Mouse (Mus musculus): ENCODE measurements around the gene Wfs1.
"Not testable (repeated sequence)": the region's sequence is repeated elsewhere in the genome, so short reads cannot be mapped to it uniquely, and the experiment has no call there.

Wfs1 gene

DNA sequence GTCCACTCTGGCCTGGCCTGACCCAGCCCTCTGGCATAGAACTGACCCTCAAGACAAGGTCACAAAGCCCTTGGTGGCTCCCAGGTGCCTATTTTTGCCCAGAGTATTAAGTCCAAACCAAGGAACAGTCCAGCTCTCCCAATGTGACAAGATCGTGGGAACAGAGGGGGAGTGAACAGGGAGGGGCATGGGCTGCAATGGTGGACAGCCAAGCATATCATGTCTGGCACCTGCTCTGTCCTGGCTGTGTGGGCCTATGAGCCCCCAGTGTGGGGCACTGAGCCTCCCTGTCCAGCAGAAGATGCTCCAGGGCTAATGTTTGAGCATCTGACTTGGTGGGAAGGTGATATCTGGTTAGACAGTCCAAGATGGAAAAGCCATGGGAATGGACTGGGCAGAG lies 2.4 kb downstream of the Wfs1 start:
- DNase-seq (ENCODE audit: low spot score): no peak

DNA sequence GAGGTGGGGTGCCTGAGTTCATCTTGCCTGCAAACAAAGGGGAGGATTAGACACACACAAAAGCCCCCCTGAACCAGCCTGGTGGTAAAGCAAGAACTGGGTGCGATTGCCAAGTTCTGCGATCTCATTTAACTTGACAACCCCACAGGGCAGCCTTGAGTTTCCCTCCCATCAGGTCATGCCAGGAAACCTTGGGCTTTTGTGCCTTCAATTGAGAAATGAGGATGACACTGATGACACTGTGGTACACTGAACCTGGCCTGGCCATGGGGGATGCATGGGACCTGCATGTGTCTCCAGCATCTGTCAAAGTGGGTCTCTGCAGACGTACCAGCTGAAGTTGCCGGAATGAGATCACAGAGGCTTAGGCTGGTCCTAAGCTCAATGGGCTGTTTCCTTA lies 6.7 kb downstream of the Wfs1 start:
- DNase-seq (ENCODE audit: low spot score): no peak

DNA sequence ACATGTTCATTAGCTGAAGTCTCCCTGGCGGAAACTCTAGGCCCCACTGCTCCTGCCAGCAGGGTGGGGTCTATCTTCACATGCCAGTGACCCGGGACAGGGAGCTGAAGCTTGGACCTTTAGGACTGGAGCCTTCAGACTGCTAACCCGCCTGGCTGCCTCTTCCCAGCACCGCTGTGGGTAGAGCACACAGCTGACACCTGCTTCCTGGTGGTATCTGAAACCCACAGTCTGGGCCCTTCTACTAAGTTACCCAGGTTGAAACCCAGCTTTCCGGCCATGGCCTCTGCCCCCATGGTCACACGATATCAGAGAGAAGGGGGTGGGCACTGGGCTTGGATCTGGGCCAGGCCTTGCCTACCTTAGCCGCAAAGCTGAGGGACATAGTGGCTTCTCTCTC lies 9.4 kb downstream of the Wfs1 start:
- no peak for DNase-seq (ENCODE audit: low spot score)

DNA sequence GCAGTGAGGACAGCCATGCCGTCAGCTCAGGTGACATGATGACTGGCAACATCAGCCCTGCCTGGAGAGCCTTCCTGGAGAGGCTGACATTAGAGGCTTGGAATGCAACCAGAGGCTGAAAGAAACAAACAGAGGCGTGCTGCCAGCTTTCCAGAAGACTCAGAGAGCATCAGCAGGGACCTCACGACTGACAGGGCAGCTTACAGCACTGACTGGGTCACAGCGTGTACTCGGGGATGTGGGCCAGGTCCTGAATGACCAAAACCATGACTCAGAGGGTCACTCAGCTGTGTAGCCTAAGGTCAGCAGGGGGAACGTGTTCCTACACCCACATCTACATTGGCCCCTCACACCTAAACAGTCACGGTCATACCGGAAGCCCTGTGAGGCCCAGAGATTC lies 10.0 kb downstream of the Wfs1 start:
- no peak for DNase-seq (ENCODE audit: low spot score)

DNA sequence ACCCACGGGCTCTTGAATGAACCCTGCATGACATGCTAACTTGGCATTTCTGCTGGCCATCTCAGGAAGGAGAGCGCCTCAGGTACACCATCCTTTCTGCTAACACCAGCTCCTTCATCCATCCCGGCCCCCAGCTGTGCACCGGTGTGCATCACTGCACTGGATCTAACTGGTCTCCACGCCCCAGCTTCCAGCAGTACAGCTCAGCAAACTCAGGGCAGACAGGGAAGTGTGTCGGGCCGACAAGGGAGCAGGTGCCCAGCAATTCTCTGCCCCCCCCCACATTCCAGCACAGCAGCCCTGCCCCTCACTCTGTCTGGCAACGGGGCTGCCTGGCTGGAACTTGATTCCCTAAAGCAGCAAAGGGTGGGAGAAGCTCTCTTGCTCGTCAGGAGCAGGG lies 11.2 kb downstream of the Wfs1 start:
- DNase-seq (ENCODE audit: low spot score): no peak

DNA sequence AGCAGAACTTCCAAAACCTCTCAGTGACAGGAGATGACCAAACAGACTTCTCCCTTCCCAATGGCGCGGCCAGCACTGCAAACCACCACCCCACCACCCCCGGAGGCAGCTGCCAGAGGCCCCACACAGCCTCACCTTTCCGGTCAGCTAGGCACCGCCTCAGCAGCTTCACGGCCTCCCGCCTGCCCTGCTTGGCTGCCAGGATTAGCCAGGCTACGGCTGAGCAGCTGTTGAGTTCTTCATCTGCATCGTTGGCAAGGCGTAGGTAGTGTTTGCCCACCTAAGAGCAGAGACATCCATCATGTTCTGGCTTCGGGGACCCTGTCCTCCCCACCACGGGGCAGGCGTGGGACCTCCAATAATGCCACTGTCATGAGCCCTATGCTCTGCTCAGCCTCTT lies 13.7 kb downstream of the Wfs1 start:
- no peak for DNase-seq (ENCODE audit: low spot score)

DNA sequence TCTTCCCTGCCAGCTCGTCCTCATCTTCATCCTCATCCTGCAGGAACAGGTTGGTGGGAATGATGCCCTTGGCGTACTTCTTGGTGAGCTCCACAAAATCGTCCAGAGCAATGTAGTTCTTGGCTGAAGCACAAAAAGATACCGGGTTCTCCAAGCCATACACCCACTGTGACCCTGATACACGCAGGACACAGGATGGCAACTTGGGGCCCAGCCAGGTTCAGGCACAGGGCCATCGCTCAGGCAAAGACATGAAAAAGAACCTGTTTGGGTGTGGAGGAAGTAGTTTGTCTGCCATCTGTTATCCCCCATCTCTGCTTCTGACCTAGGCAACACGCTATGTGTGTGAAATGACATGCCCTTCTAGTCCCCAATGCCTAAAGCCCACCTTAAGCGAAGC lies 17.4 kb downstream of the Wfs1 start:
- DNase-seq (ENCODE audit: low spot score): no peak

DNA sequence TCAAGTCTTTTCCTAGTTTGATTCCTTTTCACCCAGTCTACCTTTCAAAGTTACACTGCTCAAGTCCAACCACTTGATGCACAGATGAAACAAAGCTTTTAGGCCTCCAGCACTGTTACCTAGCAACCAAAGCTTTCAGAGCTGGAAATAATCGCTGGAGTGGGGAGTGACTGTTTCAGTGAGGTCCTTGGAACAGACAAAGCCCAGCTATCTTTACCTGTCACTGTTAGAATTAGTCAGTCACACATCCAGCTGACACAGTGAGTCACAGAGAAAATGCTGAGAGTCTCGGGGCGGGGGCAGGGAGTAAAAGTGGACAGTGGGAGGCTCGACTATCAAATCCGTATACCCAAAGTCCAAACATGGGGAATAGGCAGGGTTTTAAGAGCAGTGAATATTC lies 28.5 kb downstream of the Wfs1 start:
- DNase-seq (ENCODE audit: low spot score): no peak

DNA sequence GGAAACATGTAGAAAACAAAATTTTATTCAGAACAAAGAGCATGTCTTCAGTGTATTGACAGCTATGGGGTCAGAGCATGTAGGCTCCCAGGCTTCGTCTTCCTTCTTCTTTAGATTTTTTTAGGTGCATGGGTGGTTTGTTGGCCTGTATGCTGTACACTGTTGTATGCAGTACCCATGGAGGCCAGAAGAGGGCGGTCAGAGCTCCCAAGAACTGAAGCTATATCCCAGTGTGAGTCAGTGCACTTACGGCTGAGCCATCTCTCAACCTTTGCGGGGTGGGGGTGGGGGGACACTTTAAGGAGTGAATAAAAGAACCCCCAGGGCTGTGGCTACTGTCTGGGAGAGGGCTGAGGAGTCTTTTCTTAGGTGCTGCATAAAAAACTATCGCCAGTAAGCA lies 30.2 kb downstream of the Wfs1 start:
- DNase-seq (ENCODE audit: low spot score): peak; percentile 56

DNA sequence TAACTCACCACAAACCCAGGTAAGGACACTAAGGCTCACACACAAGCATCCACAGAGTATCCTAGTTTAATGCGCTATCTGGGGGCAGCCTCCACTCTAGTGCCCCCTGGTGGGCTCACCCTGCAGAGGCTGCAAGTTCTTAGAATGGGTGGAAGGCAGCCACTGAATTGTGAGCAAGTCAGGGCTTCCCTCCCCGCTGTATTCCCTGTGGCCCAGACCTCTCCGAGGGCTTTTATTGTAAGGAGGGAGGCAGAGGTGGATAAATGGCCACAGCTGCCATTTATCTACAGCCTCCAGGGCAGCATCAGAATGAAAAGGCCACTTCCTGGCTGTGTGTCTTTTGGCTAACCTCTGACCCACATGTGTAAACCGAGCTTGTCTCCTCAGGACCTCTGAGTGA lies 33.6 kb downstream of the Wfs1 start:
- no peak for DNase-seq (ENCODE audit: low spot score)

DNA sequence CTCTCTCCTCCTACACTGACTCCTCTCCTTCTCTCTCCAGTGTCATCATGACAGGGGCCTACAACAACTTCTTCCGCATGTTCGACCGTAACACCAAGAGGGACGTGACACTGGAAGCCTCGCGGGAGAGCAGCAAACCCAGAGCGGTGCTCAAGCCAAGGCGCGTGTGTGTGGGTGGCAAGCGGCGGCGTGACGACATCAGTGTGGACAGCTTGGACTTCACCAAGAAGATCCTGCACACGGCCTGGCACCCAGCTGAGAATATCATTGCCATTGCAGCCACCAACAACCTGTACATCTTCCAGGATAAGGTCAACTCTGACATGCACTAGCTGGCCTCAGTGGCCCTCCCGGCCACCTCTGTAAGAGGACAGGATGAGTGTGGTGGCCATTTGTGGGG lies 36.7 kb downstream of the Wfs1 start:
- DNase-seq (ENCODE audit: low spot score): no peak

DNA sequence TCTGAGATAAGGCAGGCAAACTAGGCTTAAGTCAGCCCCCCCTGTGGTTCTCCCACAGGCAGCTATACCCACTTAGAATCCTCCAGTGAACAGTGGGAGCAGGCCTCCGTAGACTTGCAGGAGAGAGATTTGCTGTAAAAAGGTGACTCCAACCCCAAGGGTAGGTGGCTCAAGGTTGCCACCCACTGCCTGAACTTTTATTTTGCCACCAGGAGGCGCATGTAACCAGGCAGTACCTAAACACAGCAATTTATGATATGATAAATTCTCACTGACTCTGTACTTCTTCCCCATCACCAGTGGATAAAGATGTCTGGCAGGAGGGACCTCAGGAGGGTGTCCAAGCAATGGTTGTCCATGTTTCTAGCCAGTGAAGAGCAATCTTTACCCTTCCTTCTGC lies 38.1 kb downstream of the Wfs1 start:
- no peak for DNase-seq (ENCODE audit: low spot score)

DNA sequence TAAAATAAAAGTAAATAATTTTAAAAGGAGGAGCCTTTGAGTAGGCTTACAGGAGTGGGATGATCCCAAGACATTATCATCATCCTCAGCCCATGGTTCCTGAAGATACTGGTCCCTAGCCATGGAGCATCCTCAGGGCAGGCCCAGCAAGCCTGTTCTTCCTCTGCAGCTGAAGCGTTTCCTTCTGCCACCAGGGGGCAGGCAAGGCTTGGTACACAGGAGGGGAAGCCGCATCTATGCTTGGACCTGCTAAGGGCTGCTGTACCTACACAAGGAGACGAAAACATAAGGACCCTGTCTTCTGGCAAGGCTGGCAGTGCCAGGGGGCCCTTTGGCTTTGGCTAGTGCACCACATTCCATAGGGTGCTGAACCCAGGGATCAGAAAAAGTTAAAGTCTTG lies 40.2 kb downstream of the Wfs1 start:
- DNase-seq (ENCODE audit: low spot score): peak; percentile 59

DNA sequence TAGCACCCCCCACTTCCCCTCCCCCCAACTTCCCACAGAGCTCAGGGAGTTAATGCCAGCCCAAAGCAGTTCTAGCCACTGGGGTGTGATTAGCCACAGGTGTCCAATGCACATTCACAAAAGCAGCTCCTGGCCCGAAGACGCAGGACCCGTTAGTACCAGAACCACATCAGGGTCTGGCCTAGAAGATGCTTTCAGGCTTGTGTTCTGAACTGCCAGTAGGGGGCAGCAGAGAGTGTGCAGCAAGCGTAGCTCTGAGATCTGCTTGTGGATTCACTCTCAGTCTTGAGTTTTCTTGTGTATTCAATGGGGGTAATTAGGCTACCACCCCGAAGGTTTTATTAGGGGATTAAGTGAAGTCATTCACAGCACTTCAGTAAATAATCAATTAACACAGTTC lies 42.6 kb downstream of the Wfs1 start:
- DNase-seq (ENCODE audit: low spot score): peak; percentile 27

DNA sequence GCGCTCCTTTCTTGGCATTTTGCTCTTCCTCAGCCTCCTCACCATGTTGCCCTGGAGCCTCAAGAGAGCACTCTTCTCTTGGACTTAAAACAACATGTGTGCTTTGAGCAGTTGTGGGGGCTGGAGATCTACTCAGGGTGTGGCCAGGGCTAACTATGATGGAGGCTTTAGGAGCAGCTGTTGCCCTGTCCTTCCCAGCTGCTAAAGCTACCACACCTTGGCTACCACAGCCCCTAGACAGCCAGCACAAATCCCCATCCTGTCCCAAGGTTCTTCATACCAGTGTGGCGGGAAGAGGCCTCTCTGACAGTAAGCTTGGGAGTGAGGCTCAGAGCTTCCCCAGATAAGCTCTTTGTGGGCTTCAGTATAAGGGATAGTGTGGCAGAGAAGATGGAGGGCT lies 43.3 kb downstream of the Wfs1 start:
- DNase-seq (ENCODE audit: low spot score): no peak

DNA sequence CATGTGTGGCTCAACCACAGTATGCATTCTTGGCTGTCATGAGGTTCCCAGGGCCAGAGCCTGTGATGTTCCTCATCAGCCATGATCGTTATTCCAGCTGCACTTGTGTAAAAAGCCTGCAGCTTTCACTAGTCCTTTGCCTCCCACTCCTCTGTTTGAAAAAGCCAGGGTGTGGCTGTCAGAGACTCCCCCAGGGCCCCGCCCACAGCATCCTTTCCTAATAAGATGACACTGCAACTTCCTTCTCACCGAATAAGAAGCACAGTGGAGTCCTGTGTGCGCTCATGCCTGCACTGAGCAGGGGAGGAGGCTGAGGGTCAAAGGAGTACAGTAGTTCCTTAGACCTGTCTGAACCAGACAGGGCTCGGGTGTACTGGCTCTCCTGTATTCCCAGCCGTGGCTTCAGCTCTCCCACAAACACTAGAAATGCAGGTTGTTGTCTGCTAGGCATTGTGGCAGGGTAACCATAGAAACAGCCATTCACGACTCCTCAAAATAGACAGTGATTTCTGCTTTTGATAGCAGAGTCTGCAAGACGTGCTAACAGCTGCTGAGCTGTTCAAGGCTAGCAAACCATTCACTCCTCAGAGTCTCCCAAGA lies 43.8 kb downstream of the Wfs1 start:
- no peak for DNase-seq (ENCODE audit: low spot score)

DNA sequence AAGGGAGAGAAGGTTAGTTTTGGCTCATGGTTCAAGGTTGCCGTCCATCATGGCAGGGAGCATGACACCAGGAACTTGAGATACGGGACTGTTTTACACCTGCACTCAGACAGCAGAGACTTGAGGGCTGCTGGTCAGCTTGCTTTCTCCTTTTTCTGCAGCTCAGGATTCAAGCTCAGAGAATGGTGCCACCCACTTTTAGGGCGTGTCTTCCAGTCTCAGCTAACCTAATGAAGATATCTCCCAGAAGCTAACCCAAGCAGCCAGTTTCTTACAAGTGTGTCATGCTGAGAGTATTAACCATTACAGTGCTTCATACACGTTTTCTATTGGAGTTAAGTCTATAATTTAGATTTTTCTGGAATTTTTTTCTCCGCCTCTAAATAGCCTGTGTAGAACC lies 44.5 kb downstream of the Wfs1 start:
- no peak for DNase-seq (ENCODE audit: low spot score)

DNA sequence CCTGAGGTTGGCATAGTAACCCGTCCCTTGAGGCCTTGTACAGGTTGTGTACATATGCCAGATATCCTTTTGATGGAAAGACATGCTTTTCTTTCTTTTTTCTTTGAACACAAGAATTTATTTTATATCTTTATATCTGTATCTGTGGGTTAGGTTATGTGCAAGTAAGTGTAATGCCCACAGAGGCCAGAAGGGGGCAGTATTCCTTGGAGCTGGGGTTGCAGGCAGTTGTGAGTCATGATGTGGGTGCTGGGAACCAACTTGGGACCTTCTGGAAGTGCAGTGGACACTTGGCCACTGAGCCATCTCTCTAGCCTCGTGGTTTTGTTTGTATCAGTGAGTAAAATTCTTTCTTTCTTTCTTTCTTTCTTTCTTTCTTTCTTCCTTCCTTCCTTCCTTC lies 46.6 kb downstream of the Wfs1 start:
- DNase-seq (ENCODE audit: low spot score): no peak

DNA sequence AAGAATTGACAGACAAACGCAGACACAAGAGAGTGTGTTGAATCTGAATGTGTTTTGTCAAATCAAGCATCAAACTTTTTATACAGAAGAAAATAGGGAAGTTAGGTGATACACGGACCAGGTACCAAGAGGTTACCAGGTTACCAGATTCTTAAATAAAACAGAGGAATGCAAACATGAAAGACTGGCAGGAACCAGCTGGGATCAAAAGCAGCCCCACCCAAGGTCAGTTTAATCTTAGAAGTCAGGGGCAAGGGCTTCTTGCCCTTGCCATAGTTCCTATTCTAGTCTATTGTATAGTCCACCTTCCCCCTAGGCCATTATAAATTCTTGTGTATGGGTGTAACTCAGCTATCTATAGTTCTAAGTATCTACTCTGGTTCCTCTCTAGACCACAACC lies 50.0 kb downstream of the Wfs1 start:
- not testable (repeated sequence) for DNase-seq (ENCODE audit: low spot score)

DNA sequence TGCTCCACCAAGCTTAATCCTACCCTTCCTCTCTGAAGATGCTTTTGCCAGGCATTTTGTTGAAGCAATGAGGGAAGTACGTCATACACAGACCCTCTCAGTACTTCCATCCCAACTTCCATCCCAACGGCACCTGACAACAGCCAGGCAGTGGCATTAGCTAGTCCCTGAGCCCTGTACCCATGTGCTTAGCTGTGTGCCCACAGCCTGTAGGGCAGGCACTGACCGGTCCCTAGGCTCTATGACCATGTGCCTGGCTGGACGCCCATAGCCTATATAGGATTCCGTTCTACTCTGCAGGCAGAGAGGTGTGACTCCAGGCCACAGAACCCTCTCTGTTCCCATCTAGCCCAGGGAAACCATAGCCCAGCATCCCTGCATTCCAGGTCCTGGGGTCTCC lies 51.0 kb downstream of the Wfs1 start:
- DNase-seq (ENCODE audit: low spot score): no peak

DNA sequence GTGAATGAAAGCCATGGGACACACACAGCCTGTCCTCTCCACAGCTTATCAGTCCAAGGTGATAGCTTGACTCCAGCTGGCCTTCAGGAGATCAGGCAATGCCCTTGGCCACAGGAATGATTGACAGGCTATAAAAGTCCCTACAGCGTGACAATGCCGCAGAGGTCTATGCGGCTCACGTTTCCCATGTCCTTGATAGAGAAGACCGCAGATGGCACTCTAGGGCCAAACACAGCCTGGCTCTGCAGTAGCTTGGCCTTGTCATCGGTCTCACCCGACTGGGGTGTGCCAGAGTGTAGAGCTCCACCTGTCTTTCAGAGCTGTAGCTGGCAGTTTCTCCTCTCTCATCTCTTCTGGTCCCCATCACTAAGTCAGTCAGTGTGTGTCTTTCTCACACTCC lies 52.5 kb downstream of the Wfs1 start:
- DNase-seq (ENCODE audit: low spot score): no peak

DNA sequence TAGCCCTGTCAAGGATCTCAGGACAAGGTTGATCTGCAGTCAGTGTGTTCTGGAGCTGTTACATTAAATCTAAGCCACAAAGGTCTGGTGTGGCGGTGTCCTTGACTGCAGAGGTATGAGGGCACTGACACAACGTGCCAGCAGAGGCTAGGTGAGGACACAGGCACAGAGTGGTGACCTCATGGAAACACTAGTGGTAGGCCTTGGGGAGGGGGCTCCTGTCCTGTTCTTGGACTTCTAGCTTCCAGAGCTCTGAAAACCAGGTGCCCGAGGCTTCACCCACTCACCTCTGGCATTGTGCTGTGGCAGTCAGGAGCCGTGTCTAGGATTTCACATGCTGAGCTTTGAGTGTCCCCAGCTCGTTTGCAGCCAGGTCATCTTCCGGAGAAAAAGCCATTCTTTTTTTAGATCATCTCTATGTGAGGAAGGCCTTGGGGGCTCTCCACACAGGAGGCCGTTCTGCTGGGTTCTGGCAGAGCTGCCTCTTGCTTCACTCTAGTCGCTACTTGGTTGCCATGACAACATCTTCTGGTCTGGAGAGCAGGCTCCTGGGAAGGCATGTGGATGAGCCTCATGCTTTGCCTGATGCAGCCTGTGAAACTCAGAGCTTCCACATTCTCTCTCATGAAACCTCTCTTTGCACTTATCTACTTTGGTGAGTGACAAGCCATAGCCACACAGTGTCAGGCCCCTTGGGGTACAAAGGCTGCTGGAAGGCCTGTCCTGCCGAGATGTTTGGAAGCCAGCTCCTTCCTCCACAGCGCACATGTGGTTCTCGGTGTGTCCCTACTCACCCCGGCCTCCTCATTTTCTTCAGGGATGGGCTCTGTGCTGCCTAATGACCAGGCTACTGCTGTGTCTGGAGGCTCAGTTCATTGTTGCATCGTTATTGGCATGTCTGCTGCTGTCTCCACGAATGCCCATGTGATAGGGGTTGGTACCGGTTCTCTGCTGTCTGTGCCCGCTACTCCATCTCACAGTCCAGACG lies 53.2 kb downstream of the Wfs1 start:
- no peak for DNase-seq (ENCODE audit: low spot score)

DNA sequence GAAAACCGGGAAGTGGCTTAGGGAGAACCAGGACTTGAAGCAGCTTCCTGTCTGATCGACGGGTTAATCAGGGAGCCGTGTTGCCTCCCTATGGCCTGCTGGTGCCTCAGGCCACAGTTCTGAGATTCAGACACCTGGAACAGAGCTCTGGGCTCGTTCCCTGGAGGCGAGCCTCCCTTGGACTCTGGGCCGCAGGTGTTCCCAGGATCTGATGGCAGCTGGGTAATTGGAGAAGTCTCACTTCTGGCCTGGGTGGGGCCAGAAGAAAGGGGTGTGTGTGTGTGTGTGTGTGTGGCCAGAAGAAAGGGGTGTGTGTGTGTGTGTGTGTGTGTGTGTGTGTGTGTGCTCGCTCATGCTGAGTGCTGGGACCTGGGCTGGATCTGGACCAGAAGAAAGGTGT lies 55.6 kb downstream of the Wfs1 start:
- no peak for DNase-seq (ENCODE audit: low spot score)

DNA sequence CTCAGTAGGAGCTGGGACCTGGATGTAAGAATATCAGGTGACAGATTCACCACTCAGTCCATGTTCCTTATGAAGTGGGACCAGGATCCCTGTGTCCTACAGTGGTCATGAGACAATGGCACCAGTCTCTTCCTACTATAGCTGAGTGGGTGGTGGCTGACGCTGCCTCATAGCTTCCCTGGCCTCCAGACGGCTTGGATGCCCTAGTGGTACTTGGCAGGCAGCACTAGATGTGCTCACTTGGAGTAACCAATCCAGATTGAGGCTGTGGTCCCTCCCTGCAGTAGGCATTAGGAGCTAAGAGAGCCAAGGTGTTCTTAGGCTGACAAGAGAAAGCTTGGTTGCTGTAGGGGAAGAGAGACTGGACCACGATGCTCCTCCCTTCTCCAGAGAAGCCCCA lies 59.6 kb downstream of the Wfs1 start:
- no peak for DNase-seq (ENCODE audit: low spot score)

Measured in ovary, postnatal 14 days (tissue).